In genomic region chr10:100065529-100066301, GRCm38 (mm10) we compare ENCODE assay signal across 8 mouse cellular contexts. TPM values are rescaled to one million over a fixed set of nuclear protein-coding genes. Genes with fewer than 3 reads are reported as not detected.
DNase-seq lines count a peak whose midpoint lies in the region; TF ChIP-seq lines count a peak whose summit lies in the region.

No protein-coding gene starts in this region.

- H3K9ac ChIP-seq in ES-E14 (ENCODE audit: insufficient read depth, low read depth, low read length, poor library complexity, severe bottlenecking) = no peak overlapping the region

- no peak overlapping the region; a peak in 1 of 4 replicates for H3K4me3 ChIP-seq in ES-E14 (ENCODE audit: insufficient read depth in 1 of 2, low read depth in 1 of 2, low read length in 2 of 2, poor library complexity in 1 of 2, severe bottlenecking in 1 of 2)

- H3K4me1 ChIP-seq in ES-E14 (ENCODE audit: control insufficient read depth in 2 of 2, insufficient read depth in 2 of 2, low read length in 2 of 2, poor library complexity in 1 of 2) = peaks cover 5 to 6% of the 10 kb centered on the region in 2 experiments; a peak in 3 of 4 replicates

- no peaks in the 10 kb centered on the region for H3K9me3 ChIP-seq in ES-E14 (ENCODE audit: control insufficient read depth, insufficient read depth, low read depth, low read length)

- peak; percentile 2 for DNase-seq in cerebellum, adult 9-10 months
- DNase-seq in cerebellum, postnatal 14 days = no peak
- DNase-seq in ES-E14 (ENCODE audit: low read depth, low spot score) = peak; percentile 58
- peak; percentile 22 for DNase-seq in gastrocnemius, postnatal 25 days
- peak; percentile 22 for DNase-seq in lung, postnatal 14 days
- DNase-seq in B cell, adult 2 months = no peak
- DNase-seq in testis, postnatal 10 days (ENCODE audit: low spot score) = no peak
- no peak for DNase-seq in spleen, postnatal 14 days (ENCODE audit: low spot score in 2 of 2)

- in situ Hi-C loops in ES-E14 (cut with MboI; ENCODE audit: low sequenced_read_pairs in 2 of 2, unreplicated experiment in 2 of 2) = no loop called here

- no peaks in the 10 kb centered on the region for H3K36me3 ChIP-seq in ES-E14 (ENCODE audit: control insufficient read depth, insufficient read depth, low read length, poor library complexity, severe bottlenecking)

- H3K27ac ChIP-seq in ES-E14 (ENCODE audit: insufficient read depth, low read depth, low read length, poor library complexity, severe bottlenecking) = no peak overlapping the region; the same call in 1 of the 2 replicates

TF ChIP-seq in ES-E14, 5 proteins besides CTCF, POLR2A, EP300 and RAD21:
- TF ChIP-seq CHD2 (IDR thresholded peaks at IDR 0.05; ENCODE audit: low read depth, low read length) = no peak
- TF ChIP-seq MAFK (IDR thresholded peaks at IDR 0.05; ENCODE audit: insufficient read depth, low read depth, low read length) = no peak
- no peak for TF ChIP-seq ZC3H11A (IDR thresholded peaks at IDR 0.05; ENCODE audit: borderline replicate concordance, low read depth, low read length)
- no peak for TF ChIP-seq ZNF384 (IDR thresholded peaks at IDR 0.05; ENCODE audit: low read depth, low read length)
- TF ChIP-seq HCFC1 (IDR thresholded peaks at IDR 0.05; ENCODE audit: borderline replicate concordance, insufficient read depth, low read length) = no peak

RNA-seq across cellular contexts. Expression of gene Kitl, which starts 50.3 kb away (rescaled TPM):
- total RNA-seq in ES-E14 (2012; rRNA removed) = 6.5 and 8.7 TPM in 2 replicates
- 10 to 100 TPM; 20.4 to 22.3 TPM for total RNA-seq in gastrocnemius, postnatal 25 days (2021)

Comparison
In these comparisons a context has a peak if more than half of its experiments do, and no peak if none do; other contexts are left out.
1. DNase-seq: peak in cerebellum, adult 9-10 months (single experiment), ES-E14 (single experiment), gastrocnemius, postnatal 25 days (single experiment) and lung, postnatal 14 days (single experiment); none in cerebellum, postnatal 14 days (0 of 2), B cell, adult 2 months (0 of 2), testis, postnatal 10 days (single experiment) and spleen, postnatal 14 days (0 of 2).